Mouse (Mus musculus) megakaryocyte, adult 5-6 weeks (primary cell): ENCODE measurements around the gene Caskin2. TPM values are rescaled to one million over a fixed set of nuclear protein-coding genes. Genes with fewer than 3 reads are reported as not detected.

Source experiments
- ATAC-seq: 2 replicates; pipeline ENCODE4 v1.8.0; 2016; ENCODE audit warnings: mild to moderate bottlenecking, inconsistent platforms; ENCODE audit not compliant: poor library complexity, severe bottlenecking
- total RNA-seq, 2 experiments: library from RNA; stranded (forward) in 1 of 2; stranded (reverse) in 1 of 2; fragments of 153-499, 151-499 nt in 1 of 2; fragments of 221-1000, 200-1000 nt in 1 of 2; gene quantifications; 2 replicates each; pipeline versions ENCODE4 v1.2.3 to v1.2.4; 2015 to 2017

The Caskin2 gene
- total RNA-seq, 2 experiments from 2014 or later = 1.6 to 1.7 TPM

- no peak for ATAC-seq
Observed at GRCm38 (mm10) chr11:115807971-115808370, 5.5 kb downstream of the Caskin2 start.

- no peak for ATAC-seq
Observed at GRCm38 (mm10) chr11:115807306-115807705, 6.1 kb downstream of the Caskin2 start.

GRCm38 (mm10) chr11:115806154-115806553 lies 7.3 kb downstream of the Caskin2 start:
- ATAC-seq = no peak

- no peak for ATAC-seq
Observed at GRCm38 (mm10) chr11:115805005-115805404, 8.4 kb downstream of the Caskin2 start.

GRCm38 (mm10) chr11:115803072-115803709 lies 10.2 kb downstream of the Caskin2 start:
- ATAC-seq = no peak

- ATAC-seq = no peak
Observed at GRCm38 (mm10) chr11:115800981-115801380, 12.5 kb downstream of the Caskin2 start.

GRCm38 (mm10) chr11:115797665-115798064 lies 15.8 kb downstream of the Caskin2 start:
- ATAC-seq = no peak

GRCm38 (mm10) chr11:115796898-115797297 lies 16.5 kb downstream of the Caskin2 start:
- no peak for ATAC-seq

- no peak for ATAC-seq
Observed at GRCm38 (mm10) chr11:115792353-115792752, 21.1 kb downstream of the Caskin2 start.

GRCm38 (mm10) chr11:115791919-115792318 lies 21.5 kb downstream of the Caskin2 start:
- ATAC-seq = no peak

GRCm38 (mm10) chr11:115789787-115790186 lies 23.7 kb downstream of the Caskin2 start:
- no peak for ATAC-seq

GRCm38 (mm10) chr11:115786473-115786872 lies 27.0 kb downstream of the Caskin2 start:
- ATAC-seq = no peak

GRCm38 (mm10) chr11:115780141-115781070 lies 33.0 kb downstream of the Caskin2 start:
- ATAC-seq = no peak

- ATAC-seq = no peak
Observed at GRCm38 (mm10) chr11:115779038-115779571, 34.3 kb downstream of the Caskin2 start.

GRCm38 (mm10) chr11:115777487-115778335 lies 35.7 kb downstream of the Caskin2 start:
- ATAC-seq = no peak

GRCm38 (mm10) chr11:115776954-115777353 lies 36.5 kb downstream of the Caskin2 start:
- no peak for ATAC-seq

GRCm38 (mm10) chr11:115775821-115776665 lies 37.4 kb downstream of the Caskin2 start:
- no peak for ATAC-seq

GRCm38 (mm10) chr11:115774653-115775052 lies 38.8 kb downstream of the Caskin2 start:
- no peak for ATAC-seq

GRCm38 (mm10) chr11:115768896-115769295 lies 44.5 kb downstream of the Caskin2 start:
- no peak for ATAC-seq

GRCm38 (mm10) chr11:115766981-115767380 lies 46.5 kb downstream of the Caskin2 start:
- ATAC-seq = no peak
